Mouse (Mus musculus) forebrain, embryonic 14.5 days (tissue): ENCODE results near the gene Kcnk3. TPM values are rescaled to one million over a fixed set of nuclear protein-coding genes. Genes with fewer than 3 reads are reported as not detected.

Source experiments
- ATAC-seq: fragments of 200-750 bp; cut with Nextera tagmentation; 2 replicates; pipeline ENCODE4 v1.8.0; 2017; ENCODE audit warnings: mild to moderate bottlenecking, moderate library complexity
- DNase-seq: peaks from one replicate; pipeline ENCODE4 v3.0.0-alpha.2; 2015; ENCODE audit warnings: low spot score
- H3K27ac ChIP-seq: fragments of 300-500 bp; sonication (generic); 2 replicates; pipeline ENCODE4 v1.5.1; 2014; ENCODE audit warnings: low read depth, mild to moderate bottlenecking, control low read depth, low read length, moderate library complexity
- H3K27me3 ChIP-seq: fragments of 300-500 bp; sonication (generic); replicated peaks from 2 replicates; pipeline ENCODE4 v1.6.1; 2014; ENCODE audit warnings: low read length, control low read depth, mixed read lengths; ENCODE audit not compliant: control insufficient read depth, insufficient read depth
- H3K36me3 ChIP-seq: fragments of 300-500 bp; sonication (generic); 2 replicates; pipeline ENCODE4 v1.6.1; 2014; ENCODE audit warnings: low read length, control low read depth; ENCODE audit not compliant: control insufficient read depth, insufficient read depth
- H3K4me1 ChIP-seq: fragments of 300-500 bp; sonication (generic); 2 replicates; pipeline ENCODE4 v1.6.1; 2014; ENCODE audit warnings: antibody characterized with exemption, low read length, control low read depth; ENCODE audit not compliant: control insufficient read depth, insufficient read depth
- H3K4me2 ChIP-seq: fragments of 300-500 bp; sonication (generic); 2 replicates; pipeline ENCODE4 v1.6.1; 2014; ENCODE audit warnings: mild to moderate bottlenecking, control low read depth, low read length
- H3K4me3 ChIP-seq: fragments of 300-500 bp; sonication (generic); 2 replicates; pipeline ENCODE4 v1.5.1; 2014; ENCODE audit warnings: low read depth, low read length, control low read depth
- H3K9ac ChIP-seq: fragments of 300-500 bp; sonication (generic); 2 replicates; pipeline ENCODE4 v1.6.1; 2014; ENCODE audit warnings: mild to moderate bottlenecking, low read length, control low read depth, moderate library complexity
- H3K9me3 ChIP-seq: fragments of 300-500 bp; sonication (generic); replicated peaks from 2 replicates; pipeline ENCODE4 v1.6.1; 2016; ENCODE audit warnings: low read length, control low read depth, mixed read lengths; ENCODE audit not compliant: control insufficient read depth
- WGBS: fragments of 180-500 bp; shearing (Covaris S2); extraction: QIAGEN DNeasy Blood & Tissue Kit; methylation state at CpG from one replicate; pipeline ENCODE4 v1.1.7; 2014; 5-methylcytosine and 5-hydroxymethylcytosine counted together
- polyA plus RNA-seq: library from polyadenylated mRNA; unstranded; fragments of >200 nt; fragmentation: Nextera tagmentation; extraction: Ambion mirVana; gene quantifications from 2 replicates; pipeline ENCODE4 v1.2.1, GENCODE M21; 2014

Gene Kcnk3
- polyA plus RNA-seq, 1 experiment from 2014 or later = 2.1 TPM

DNA sequence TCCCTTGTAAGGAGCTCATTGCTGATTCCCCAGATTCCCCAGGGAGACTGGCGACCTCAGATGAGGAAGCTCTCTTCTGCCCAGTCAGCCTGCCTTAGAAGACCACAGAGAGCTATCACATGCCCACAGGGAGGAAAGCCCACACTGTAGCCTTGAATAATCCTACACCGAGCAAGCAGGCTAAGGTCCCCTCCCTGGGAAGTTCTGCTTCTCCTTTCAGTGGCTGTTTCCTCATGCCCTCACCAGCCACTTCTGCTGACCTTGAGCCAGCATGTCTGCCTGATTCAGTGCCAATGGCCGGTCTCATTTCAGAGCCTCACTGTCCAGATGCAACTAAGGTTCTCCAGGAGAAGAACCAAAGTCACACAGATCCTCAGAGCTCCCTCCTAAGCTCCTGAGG is 62.8 kb downstream of the Kcnk3 start:
- Histone ChIP-seq H3K4me3 (no peak overlapping the region), H3K4me2 (no peak overlapping the region), H3K9me3 (no peaks in the 10 kb centered on the region), H3K27me3 (no peaks in the 10 kb centered on the region), H3K9ac (no peak overlapping the region), H3K36me3 (peaks cover 22% of the 10 kb centered on the region), H3K27ac (no peak overlapping the region), H3K4me1 (peaks cover 9% of the 10 kb centered on the region)
- DNase-seq = no peak
- 87% methylated on average over 3 of the region's 3 CpGs for WGBS
- ATAC-seq = no peak

DNA sequence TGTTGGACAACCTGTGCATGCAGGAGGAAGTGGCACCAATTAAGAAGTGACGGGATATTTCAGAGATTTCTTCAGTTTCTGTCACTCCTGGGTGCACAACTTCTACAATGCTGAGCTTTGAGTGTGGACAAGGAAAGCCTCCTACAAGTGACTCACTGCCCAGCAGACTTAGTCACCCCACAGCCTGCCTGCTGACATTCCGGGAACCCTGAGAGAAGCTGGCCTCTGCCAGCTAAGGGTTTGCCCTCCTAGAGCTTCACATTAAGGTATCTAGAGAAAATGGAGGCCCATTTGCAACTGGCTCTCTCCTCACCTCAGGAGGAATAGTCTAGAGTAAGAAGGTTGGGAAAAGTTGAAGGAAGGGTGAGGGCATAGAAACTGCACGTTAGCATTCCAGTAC is 63.6 kb downstream of the Kcnk3 start:
- H3K4me1 ChIP-seq = peaks cover 9% of the 10 kb centered on the region
- H3K9ac ChIP-seq = no peak overlapping the region
- no peak overlapping the region for H3K4me2 ChIP-seq
- H3K9me3 ChIP-seq = no peaks in the 10 kb centered on the region
- no peak overlapping the region for H3K27ac ChIP-seq
- DNase-seq = no peak
- no peaks in the 10 kb centered on the region for H3K27me3 ChIP-seq
- peaks cover 30% of the 10 kb centered on the region for H3K36me3 ChIP-seq
- no peak overlapping the region for H3K4me3 ChIP-seq
- ATAC-seq = no peak
- WGBS = 93% methylated on average over 3 of the region's 3 CpGs

DNA sequence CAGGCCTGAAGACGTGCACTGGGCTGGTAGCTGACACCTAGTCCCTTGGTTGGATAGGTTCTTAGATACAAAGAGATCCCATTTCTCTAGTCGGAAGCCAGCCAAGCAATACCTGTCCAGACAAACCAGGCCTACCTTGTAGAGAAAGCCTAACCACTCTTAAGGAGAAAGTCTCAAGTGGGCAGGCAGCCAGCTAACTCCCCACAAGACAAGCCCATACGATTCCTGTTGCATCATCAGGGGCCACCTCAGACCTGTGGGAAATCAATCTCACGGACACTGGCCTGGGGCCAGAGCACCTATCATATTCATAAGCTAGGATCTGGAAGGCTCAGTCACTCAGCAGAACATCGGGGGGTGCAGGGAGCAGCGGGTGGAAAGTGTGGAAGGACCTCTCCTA is 65.3 kb downstream of the Kcnk3 start:
- DNase-seq (no peak), ATAC-seq (no peak)
- no peak overlapping the region for H3K4me3 ChIP-seq
- 88% methylated on average over 6 of the region's 6 CpGs for WGBS
- H3K4me1 ChIP-seq = peaks cover 8% of the 10 kb centered on the region
- peaks cover 46% of the 10 kb centered on the region for H3K36me3 ChIP-seq
- H3K4me2 ChIP-seq = no peak overlapping the region
- H3K9ac ChIP-seq = no peak overlapping the region
- H3K9me3 ChIP-seq = no peaks in the 10 kb centered on the region
- H3K27ac ChIP-seq = no peak overlapping the region
- H3K27me3 ChIP-seq = no peaks in the 10 kb centered on the region

DNA sequence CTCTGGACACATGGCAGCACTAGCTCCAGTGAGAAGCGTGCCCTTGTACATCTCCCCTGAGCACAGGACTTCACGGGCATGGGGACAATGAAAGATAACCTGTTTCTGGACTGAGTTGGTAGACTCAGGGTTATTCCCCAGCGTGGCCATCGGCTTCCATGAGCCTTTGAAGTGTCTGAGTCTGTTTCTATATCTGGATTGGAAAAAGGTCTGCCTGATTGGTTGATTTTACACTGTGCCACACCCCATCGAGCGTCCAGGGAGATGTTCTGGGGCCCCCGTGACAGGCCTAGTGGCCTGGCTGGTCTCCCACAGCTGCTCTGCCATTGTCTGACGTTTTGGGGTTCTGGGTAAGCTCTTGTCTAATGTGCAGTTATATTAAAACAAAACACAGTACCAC is 67.1 kb downstream of the Kcnk3 start:
- Histone ChIP-seq H3K9me3 (no peaks in the 10 kb centered on the region), H3K27me3 (no peaks in the 10 kb centered on the region), H3K27ac (no peak overlapping the region), H3K9ac (no peak overlapping the region), H3K4me1 (no peaks in the 10 kb centered on the region), H3K4me2 (no peak overlapping the region), H3K4me3 (no peak overlapping the region), H3K36me3 (peaks cover 52% of the 10 kb centered on the region)
- DNase-seq = no peak
- no peak for ATAC-seq
- 84% methylated on average over 8 of the region's 8 CpGs for WGBS

DNA sequence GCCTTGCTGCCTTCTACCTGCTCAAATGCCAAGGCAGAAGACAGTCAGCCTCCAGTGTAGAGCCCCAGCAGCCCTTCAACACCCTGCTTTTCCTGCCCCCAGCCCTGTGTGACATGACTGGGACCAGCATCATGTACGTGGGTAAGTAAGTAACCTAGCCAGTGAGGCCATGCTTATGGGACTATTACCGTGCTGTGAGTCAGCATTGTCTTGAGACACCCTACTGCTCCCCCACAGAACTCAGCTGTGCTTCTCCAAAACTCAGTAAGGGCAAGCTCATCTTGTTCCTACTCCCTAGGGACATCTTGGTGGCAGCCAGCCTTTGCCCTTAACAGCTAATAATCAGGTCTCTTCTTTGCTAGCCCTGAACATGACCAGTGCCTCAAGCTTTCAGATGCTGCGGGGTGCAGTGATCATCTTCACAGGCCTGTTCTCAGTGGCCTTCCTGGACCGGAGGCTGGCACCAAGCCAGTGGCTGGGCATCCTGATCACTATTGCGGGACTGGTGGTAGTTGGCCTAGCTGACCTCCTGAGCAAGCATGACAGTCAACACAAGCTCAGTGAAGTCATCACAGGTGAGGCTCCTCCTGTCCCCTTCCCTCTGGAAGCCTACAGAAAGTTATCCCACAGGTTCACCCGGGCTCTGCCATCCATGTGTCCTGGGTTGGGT is 67.7 kb downstream of the Kcnk3 start:
- H3K4me3 ChIP-seq = no peak overlapping the region
- ATAC-seq (no peak), DNase-seq (no peak)
- no peak overlapping the region for H3K9ac ChIP-seq
- no peaks in the 10 kb centered on the region for H3K4me1 ChIP-seq
- peaks cover 52% of the 10 kb centered on the region for H3K36me3 ChIP-seq
- 96% methylated on average over 6 of the region's 6 CpGs for WGBS
- H3K27me3 ChIP-seq = no peaks in the 10 kb centered on the region
- H3K27ac ChIP-seq = no peak overlapping the region
- H3K9me3 ChIP-seq = no peaks in the 10 kb centered on the region
- no peak overlapping the region for H3K4me2 ChIP-seq

- no peak overlapping the region for H3K4me2 ChIP-seq
- WGBS = 86% methylated on average over 4 of the region's 4 CpGs
Measured at GRCm38 (mm10) chr5:30659042-30659441, 71.1 kb downstream of the Kcnk3 start.

GRCm38 (mm10) chr5:30660278-30660677 is 72.3 kb downstream of the Kcnk3 start:
- Histone ChIP-seq H3K4me1 (no peaks in the 10 kb centered on the region), H3K9me3 (no peaks in the 10 kb centered on the region), H3K36me3 (peaks cover 35% of the 10 kb centered on the region), H3K27me3 (no peaks in the 10 kb centered on the region), H3K4me2 (no peak overlapping the region), H3K4me3 (no peak overlapping the region), H3K9ac (no peak overlapping the region), H3K27ac (no peak overlapping the region)
- 79% methylated on average over 1 of the region's 1 CpGs for WGBS
- DNase-seq (no peak), ATAC-seq (no peak)

More at GRCm38 (mm10) chr5:30659042-30659441, 71.1 kb downstream of the Kcnk3 start:
- Histone ChIP-seq H3K9me3 (no peaks in the 10 kb centered on the region), H3K4me3 (no peak overlapping the region), H3K4me1 (no peaks in the 10 kb centered on the region), H3K9ac (no peak overlapping the region), H3K27me3 (no peaks in the 10 kb centered on the region), H3K36me3 (peaks cover 44% of the 10 kb centered on the region), H3K27ac (no peak overlapping the region)
- DNase-seq (no peak), ATAC-seq (no peak)

DNA sequence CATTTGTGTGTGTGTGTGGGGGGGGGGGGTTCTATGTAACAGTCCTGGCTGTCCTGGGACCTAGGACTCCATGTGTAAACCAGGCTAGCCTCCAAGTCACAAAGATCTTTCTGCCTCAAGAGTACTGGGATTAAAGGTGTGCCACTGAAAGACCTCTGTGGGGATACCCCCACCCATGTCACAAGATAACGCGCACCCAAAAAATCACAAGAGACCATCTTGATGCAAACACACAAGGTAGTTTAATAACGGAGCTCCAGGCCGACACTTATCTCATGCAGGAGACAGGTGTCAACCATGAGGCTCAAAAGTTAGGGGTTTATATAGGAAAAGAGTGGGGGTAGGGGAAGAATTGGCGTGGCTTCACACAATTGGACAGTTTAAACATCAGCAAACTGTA is 72.8 kb downstream of the Kcnk3 start:
- H3K9ac ChIP-seq = no peak overlapping the region
- H3K9me3 ChIP-seq = no peaks in the 10 kb centered on the region
- WGBS = 95% methylated on average over 5 of the region's 5 CpGs
- H3K4me3 ChIP-seq = no peak overlapping the region
- ATAC-seq = no peak
- H3K36me3 ChIP-seq = peaks cover 30% of the 10 kb centered on the region
- H3K27me3 ChIP-seq = no peaks in the 10 kb centered on the region
- H3K4me1 ChIP-seq = no peaks in the 10 kb centered on the region
- no peak overlapping the region for H3K27ac ChIP-seq
- no peak overlapping the region for H3K4me2 ChIP-seq
- no peak for DNase-seq

DNA sequence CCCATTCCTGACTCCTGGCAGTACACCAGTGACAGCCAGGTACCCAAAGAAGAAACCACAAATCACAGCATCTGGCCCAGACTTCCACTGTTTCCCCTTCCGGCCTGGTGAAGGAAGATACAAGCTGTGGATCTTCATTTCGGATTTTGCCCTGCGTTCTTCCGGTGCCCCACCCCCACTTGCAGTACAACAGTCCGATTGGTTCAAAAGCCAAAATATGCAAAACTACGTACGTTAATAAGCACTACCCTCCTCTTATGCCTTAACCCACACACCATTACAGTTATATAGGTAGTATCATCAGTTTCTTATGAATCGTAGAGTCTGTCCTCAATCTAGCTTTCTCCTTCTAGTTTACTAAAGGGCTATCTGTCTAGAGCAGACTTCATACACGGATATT is 77.4 kb downstream of the Kcnk3 start:
- no peak for ATAC-seq
- H3K4me1 ChIP-seq = peaks cover 7% of the 10 kb centered on the region

More for the DNA sequence above, 77.4 kb downstream of the Kcnk3 start:
- Histone ChIP-seq H3K9me3 (no peaks in the 10 kb centered on the region), H3K36me3 (0 out of 2 replicates have a peak, but pooled peaks cover 3% of the 10 kb centered on the region), H3K4me3 (no peak overlapping the region), H3K27me3 (no peaks in the 10 kb centered on the region), H3K27ac (no peak overlapping the region), H3K9ac (no peak overlapping the region), H3K4me2 (no peak overlapping the region)
- WGBS = 92% methylated on average over 9 of the region's 9 CpGs
- no peak for DNase-seq
